Mouse (Mus musculus) embryonic facial prominence, embryonic 14.5 days (tissue): Measurements from ENCODE around the gene Sdc4. TPM values are rescaled to one million over a fixed set of nuclear protein-coding genes. Genes with fewer than 3 reads are reported as not detected.

Source experiments
- ATAC-seq: fragments of 200-750 bp; cut with Nextera tagmentation; 2 replicates; pipeline ENCODE4 v1.8.0; 2017; ENCODE audit warnings: low read depth, moderate number of reproducible peaks, moderate TSS enrichment
- DNase-seq: peaks from one replicate; pipeline ENCODE4 v3.0.0-alpha.2; 2015; ENCODE audit warnings: low spot score
- H3K27ac ChIP-seq: fragments of 300-500 bp; sonication (generic); replicated peaks from 2 replicates; pipeline ENCODE4 v1.5.1; 2014; ENCODE audit warnings: low read depth, mild to moderate bottlenecking, low read length, moderate library complexity
- H3K27me3 ChIP-seq: fragments of 300-500 bp; sonication (generic); replicated peaks from 2 replicates; pipeline ENCODE4 v1.6.1; 2014; ENCODE audit warnings: low read length; ENCODE audit not compliant: control insufficient read depth, insufficient read depth
- H3K36me3 ChIP-seq: fragments of 300-500 bp; sonication (generic); 2 replicates; pipeline ENCODE4 v1.6.1; 2014; ENCODE audit warnings: low read length, mixed read lengths; ENCODE audit not compliant: control insufficient read depth, insufficient read depth
- H3K4me1 ChIP-seq: fragments of 300-500 bp; sonication (generic); 2 replicates; pipeline ENCODE4 v1.6.1; 2014; ENCODE audit warnings: antibody characterized with exemption, low read length; ENCODE audit not compliant: control insufficient read depth, insufficient read depth
- H3K4me2 ChIP-seq: fragments of 300-500 bp; sonication (generic); 2 replicates; pipeline ENCODE4 v1.6.1; 2014; ENCODE audit warnings: low read depth, mild to moderate bottlenecking, low read length, moderate library complexity, mixed read lengths
- H3K4me3 ChIP-seq: fragments of 300-500 bp; sonication (generic); 2 replicates; pipeline ENCODE4 v1.5.1; 2014; ENCODE audit warnings: low read depth, mild to moderate bottlenecking, low read length
- H3K9ac ChIP-seq: fragments of 300-500 bp; sonication (generic); 2 replicates; pipeline ENCODE4 v1.6.1; 2014; ENCODE audit warnings: low read depth, mild to moderate bottlenecking, low read length, moderate library complexity, mixed read lengths
- H3K9me3 ChIP-seq: fragments of 300-500 bp; sonication (generic); 2 replicates; pipeline ENCODE4 v1.6.1; 2016; ENCODE audit warnings: low read length; ENCODE audit not compliant: control insufficient read depth
- WGBS: fragments of 180-500 bp; shearing (Covaris S2); extraction: QIAGEN DNeasy Blood & Tissue Kit; methylation state at CpG from one replicate; pipeline ENCODE4 v1.1.7; 2014; 5-methylcytosine and 5-hydroxymethylcytosine counted together
- polyA plus RNA-seq: library from polyadenylated mRNA; unstranded; fragments of >200 nt; fragmentation: Nextera tagmentation; extraction: Ambion mirVana; gene quantifications from 2 replicates; pipeline ENCODE4 v1.2.1, GENCODE M21; 2014

The Sdc4 gene
- polyA plus RNA-seq, 1 experiment from 2014 or later = 57.1 TPM

DNA sequence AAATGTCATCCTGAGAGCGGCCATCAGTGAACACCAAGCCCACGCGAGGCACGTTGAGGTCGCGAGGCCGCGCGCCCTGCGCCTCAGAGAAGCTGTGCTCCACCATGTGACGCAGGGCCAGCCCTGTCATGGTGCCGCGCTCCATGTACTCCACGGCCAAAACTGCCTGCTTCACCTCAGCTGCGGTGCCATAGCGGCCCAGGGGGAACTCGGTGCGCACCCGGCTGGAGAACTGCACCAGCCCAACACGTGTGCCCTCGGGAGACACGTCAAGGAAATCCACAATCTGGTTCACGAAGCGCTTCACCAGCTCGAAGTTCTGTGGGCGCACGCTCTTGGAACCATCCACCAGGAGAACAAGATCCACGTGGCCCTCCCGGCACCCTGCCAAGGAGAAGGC is 50.6 kb downstream of the Sdc4 start:
- no peak overlapping the region for H3K4me2 ChIP-seq
- H3K36me3 ChIP-seq = no peaks in the 10 kb centered on the region
- no peak overlapping the region for H3K4me3 ChIP-seq
- peaks cover 5% of the 10 kb centered on the region; the same call in 1 of the 2 replicates for H3K9me3 ChIP-seq
- no peak overlapping the region for H3K27ac ChIP-seq
- H3K27me3 ChIP-seq = peaks cover 10% of the 10 kb centered on the region
- peaks cover 6% of the 10 kb centered on the region; the same call in 1 of the 2 replicates for H3K4me1 ChIP-seq
- ATAC-seq (no peak), DNase-seq (no peak)
- WGBS = 85% methylated on average over 29 of the region's 29 CpGs
- no peak overlapping the region for H3K9ac ChIP-seq

DNA sequence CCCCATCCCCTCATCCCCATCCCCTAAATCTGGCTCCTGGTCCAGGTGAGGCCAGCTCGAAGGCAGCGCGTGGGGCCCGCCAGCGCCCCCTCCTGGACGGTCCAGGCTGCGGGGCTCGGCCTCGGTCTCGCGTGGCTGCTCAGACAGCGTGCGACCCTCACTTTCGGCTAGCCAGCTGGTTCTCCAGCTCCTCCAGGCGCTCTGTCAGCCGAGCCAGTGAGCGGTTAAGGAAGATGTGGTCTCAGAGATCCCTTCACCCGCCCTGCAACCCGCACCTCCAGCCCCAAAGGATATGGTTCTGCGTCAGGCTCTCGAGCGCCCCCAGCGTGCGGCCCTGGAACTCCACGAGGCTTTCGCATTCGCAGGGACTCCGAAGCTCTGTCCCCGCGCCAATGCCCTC is 54.2 kb downstream of the Sdc4 start:
- Histone ChIP-seq H3K27ac (peak overlapping the region; percentile 53), H3K9me3 (no peaks in the 10 kb centered on the region), H3K4me3 (peak overlapping the region; percentile 42), H3K4me1 (peaks cover 15% of the 10 kb centered on the region), H3K4me2 (peak overlapping the region; percentile 62), H3K36me3 (no peaks in the 10 kb centered on the region), H3K9ac (peak overlapping the region; percentile 54), H3K27me3 (peaks cover 16% of the 10 kb centered on the region)
- ATAC-seq = peak; percentile 24
- DNase-seq = peak; percentile 81
- WGBS = under 1% methylated on average over 27 of the region's 30 CpGs

DNA sequence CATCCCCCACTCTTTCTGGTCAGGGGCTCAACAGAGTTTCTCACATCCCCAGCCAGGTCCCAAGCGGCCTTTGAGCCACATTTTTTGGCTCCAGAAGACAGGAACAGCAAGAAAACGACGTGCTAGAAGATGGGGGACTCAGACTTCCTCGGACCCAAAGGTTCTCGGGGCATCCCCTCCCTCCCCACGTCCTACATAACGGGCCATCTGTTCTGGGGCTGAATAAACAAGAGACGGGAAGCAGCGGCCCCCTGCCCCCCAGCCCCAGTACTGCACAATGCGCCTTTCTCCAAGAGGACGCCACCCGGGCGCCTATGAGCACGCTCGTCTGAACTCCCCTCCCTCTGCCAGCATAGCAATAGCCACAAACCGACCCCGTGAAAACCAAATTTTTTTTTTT is 54.7 kb downstream of the Sdc4 start, which contains the start of gene Slpi:
Slpi (minus strand) TSS at position 76 of the 400 bp plus-strand sequence.
- DNase-seq (peak; percentile 79), ATAC-seq (peak; percentile 76)
- WGBS = 2% methylated on average over 16 of the region's 17 CpGs
- Histone ChIP-seq H3K36me3 (no peaks in the 10 kb centered on the region), H3K27ac (peak within 1 kb of the TSS; percentile 58), H3K27me3 (peaks cover 16% of the 10 kb centered on the region), H3K9ac (peak within 1 kb of the TSS; percentile 54), H3K4me3 (peak within 1 kb of the TSS; percentile 42), H3K4me2 (peak within 1 kb of the TSS; percentile 62), H3K9me3 (no peaks in the 10 kb centered on the region), H3K4me1 (peaks cover 15% of the 10 kb centered on the region)

DNA sequence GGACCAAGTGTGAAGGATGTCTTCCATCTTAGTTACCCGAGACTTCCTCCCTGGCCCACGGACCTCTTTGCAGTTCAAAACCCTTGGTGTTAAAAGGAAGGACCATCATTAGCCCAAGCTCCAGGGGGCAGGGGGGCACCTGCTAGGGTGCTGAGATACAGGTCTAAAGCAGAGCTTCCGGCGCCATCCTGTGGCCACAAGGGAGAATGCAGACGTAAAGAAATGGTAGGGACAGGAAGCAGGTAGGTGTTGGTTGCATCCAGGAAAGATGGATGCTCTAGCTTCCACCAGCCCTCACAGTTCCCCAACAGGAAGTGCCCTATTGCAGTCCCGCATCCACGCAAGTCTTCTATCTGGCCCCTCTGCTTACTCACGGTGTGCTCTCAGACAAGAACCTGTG is 56.7 kb downstream of the Sdc4 start:
- Histone ChIP-seq H3K4me1 (peaks cover 15% of the 10 kb centered on the region), H3K36me3 (no peaks in the 10 kb centered on the region), H3K9me3 (no peaks in the 10 kb centered on the region), H3K4me2 (no peak overlapping the region), H3K4me3 (no peak overlapping the region), H3K9ac (no peak overlapping the region), H3K27me3 (peaks cover 16% of the 10 kb centered on the region), H3K27ac (peak overlapping the region; percentile 36; the same call in 1 of the 2 replicates)
- no peak for ATAC-seq
- peak; percentile 34 for DNase-seq
- WGBS = 14% methylated on average over 8 of the region's 8 CpGs

DNA sequence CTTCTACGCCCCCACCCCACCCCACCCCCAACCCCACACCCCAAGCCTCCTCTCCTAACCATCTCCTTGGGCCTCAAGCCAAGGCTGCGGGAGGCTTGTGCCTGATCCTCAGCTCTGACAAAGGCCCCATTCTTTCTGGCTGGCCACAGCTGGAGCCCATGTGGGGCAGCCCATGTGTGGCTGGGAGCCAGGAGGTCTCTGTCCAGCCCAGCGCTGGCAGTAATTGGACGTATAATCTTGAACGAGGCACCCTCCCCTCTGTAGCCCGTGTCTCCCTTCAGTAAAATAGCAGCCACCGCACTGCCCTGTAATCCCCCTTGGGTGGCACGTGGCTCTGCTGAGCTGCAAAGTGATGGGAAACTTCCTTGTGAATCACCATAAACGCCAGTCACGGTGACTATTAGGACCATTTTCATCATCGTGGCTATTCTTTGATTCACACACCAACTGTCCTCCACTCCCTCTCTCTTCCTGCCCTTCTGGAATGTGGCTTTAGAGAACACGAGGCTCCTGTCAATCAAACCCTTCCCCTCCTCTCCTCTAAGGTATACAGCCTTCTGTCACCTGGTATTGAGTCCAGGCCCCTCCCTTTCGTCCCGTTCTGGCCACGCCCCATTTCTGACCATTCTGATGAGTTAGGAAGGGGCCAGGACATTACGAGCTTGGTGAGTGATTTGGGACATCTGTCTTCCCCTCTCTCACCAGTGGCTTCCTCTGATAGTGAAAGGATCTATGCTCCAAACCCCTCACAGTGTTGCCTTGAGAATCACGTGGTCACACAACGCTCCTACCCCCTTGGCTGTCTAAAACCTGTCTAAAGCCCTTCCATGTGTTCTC is 57.5 kb downstream of the Sdc4 start:
- DNase-seq = peak; percentile 92
- Histone ChIP-seq H3K36me3 (no peaks in the 10 kb centered on the region), H3K27ac (peak overlapping the region; percentile 36; the same call in 1 of the 2 replicates), H3K4me2 (peak overlapping the region; percentile 32), H3K9ac (no peak overlapping the region), H3K4me3 (no peak overlapping the region), H3K9me3 (no peaks in the 10 kb centered on the region), H3K27me3 (peaks cover 16% of the 10 kb centered on the region), H3K4me1 (peaks cover 15% of the 10 kb centered on the region)
- 7% methylated on average over 18 of the region's 18 CpGs for WGBS
- ATAC-seq = peak; percentile 88

DNA sequence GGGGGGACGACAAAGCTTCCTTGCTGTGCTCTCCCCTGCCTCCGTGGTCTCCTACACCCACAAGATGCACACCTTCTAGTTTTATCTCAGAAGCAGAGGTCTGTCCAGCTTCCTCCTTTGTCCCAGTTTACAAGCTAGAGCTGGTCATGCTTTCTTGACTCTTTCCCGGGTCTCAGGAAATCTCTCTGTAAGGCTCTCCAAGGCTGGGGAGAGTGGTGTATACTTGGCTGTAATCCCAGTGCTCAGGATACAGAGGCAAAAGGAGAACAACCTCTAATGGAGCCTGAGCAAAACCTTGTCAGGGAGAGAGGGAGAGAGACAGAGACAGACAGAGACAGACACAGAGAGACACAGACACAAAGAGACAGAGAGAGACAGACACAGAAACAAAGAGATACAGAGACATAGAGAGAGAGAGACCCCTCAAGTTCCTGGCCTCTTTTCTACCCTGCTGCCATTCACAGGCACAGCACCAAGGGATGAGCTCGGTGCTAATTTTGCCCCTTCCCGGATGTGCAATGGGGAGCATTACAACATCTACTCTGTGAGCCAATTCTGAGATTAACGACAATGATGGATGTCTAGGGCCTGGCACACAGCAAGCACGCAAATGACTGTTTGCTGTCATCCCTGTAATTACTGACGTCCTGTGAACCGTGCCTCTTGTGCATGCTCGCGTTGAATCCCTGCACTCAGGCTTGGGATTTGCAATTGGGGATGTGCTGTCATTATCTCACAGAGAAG is 59.9 kb downstream of the Sdc4 start:
- H3K9ac ChIP-seq = no peak overlapping the region
- ATAC-seq = no peak
- WGBS = 51% methylated on average over 11 of the region's 11 CpGs
- peak; percentile 20 for DNase-seq
- H3K27me3 ChIP-seq = peaks cover 12% of the 10 kb centered on the region
- H3K9me3 ChIP-seq = no peaks in the 10 kb centered on the region
- H3K4me3 ChIP-seq = no peak overlapping the region
- peaks cover 9% of the 10 kb centered on the region for H3K4me1 ChIP-seq
- H3K27ac ChIP-seq = no peak overlapping the region
- H3K36me3 ChIP-seq = no peaks in the 10 kb centered on the region
- H3K4me2 ChIP-seq = no peak overlapping the region

DNA sequence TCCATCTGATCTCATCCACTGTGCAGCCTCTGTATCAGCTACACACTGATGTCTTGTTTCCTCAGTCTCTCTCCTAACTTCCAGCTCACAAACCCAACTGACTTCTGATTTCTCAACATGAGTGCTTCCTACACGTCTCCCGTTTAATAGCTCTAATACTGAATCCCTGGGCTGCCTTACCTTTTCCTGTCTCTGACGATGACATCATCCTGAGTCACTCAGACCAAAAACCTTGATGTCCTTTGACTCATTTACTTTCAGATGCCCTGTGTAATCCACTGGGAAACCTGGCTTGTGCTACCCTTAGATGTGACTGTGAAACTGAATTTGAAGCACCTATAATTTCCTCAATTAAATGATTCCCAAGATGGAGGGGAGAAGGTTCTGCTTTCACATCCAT is 60.7 kb downstream of the Sdc4 start:
- DNase-seq = no peak
- Histone ChIP-seq H3K4me2 (no peak overlapping the region), H3K9ac (no peak overlapping the region), H3K27me3 (peaks cover 5% of the 10 kb centered on the region; the same call in 1 of the 2 replicates), H3K4me3 (no peak overlapping the region), H3K9me3 (no peaks in the 10 kb centered on the region), H3K27ac (no peak overlapping the region), H3K36me3 (no peaks in the 10 kb centered on the region), H3K4me1 (peaks cover 9% of the 10 kb centered on the region)
- no peak for ATAC-seq
- WGBS = 81% methylated on average over 3 of the region's 3 CpGs

DNA sequence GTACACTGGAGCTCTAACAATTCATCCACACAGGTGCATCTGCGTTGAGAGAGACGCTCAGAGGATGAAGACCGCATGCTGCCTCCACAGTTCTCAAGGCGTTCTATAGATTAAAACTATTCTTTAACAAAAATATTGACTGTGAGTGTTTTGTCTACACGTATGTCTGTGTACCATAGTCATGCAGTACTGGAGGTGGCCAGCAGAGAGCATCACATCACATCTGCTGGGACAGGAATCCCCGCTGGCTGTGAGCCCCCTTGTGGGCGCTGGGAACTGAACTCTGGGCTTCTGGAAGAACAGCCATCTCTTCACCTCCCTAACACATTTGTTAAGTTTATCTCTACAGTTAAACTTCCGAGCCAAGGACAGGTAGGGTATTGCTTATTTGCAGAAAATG is 62.0 kb downstream of the Sdc4 start:
- 80% methylated on average over 8 of the region's 8 CpGs for WGBS
- H3K4me2 ChIP-seq = no peak overlapping the region
- H3K4me1 ChIP-seq = peaks cover 9% of the 10 kb centered on the region
- no peak overlapping the region for H3K9ac ChIP-seq
- H3K27me3 ChIP-seq = no peaks in the 10 kb centered on the region
- no peak overlapping the region for H3K4me3 ChIP-seq
- H3K9me3 ChIP-seq = no peaks in the 10 kb centered on the region
- no peak overlapping the region for H3K27ac ChIP-seq
- DNase-seq = no peak
- no peaks in the 10 kb centered on the region for H3K36me3 ChIP-seq
- ATAC-seq = no peak
